Mouse (Mus musculus): ENCODE results near the gene Tdp2. TPM values are rescaled to one million over a fixed set of nuclear protein-coding genes. Genes with fewer than 3 reads are reported as not detected.

The Tdp2 gene
- polyA plus RNA-seq, 1 experiment, result 5.4 TPM

GRCm38 (mm10) chr13:24880208-24880607 lies 48.7 kb downstream of the Tdp2 start:
- no peak for TF ChIP-seq POLR2AphosphoS2 (IDR thresholded peaks at IDR 0.05; ENCODE audit: insufficient read length, low read depth)
- TF ChIP-seq TCF3 (IDR thresholded peaks at IDR 0.05; ENCODE audit: insufficient read length, low read depth), result no peak
- TF ChIP-seq MAX (IDR thresholded peaks at IDR 0.05; ENCODE audit: low read depth), result no peak
- Histone ChIP-seq H3K79me2 (ENCODE audit: control insufficient read depth, insufficient read depth) (no peaks in the 10 kb centered on the region), H3K4me2 (ENCODE audit: low read depth) (no peak overlapping the region), H3K4me3 (no peak overlapping the region), H3K27me3 (ENCODE audit: control insufficient read depth, insufficient read depth, insufficient read length) (no peaks in the 10 kb centered on the region), H3ac (ENCODE audit: control insufficient read depth, insufficient read length) (no peak overlapping the region), H3K36me3 (ENCODE audit: control insufficient read depth, insufficient read depth) (no peaks in the 10 kb centered on the region)

DNA sequence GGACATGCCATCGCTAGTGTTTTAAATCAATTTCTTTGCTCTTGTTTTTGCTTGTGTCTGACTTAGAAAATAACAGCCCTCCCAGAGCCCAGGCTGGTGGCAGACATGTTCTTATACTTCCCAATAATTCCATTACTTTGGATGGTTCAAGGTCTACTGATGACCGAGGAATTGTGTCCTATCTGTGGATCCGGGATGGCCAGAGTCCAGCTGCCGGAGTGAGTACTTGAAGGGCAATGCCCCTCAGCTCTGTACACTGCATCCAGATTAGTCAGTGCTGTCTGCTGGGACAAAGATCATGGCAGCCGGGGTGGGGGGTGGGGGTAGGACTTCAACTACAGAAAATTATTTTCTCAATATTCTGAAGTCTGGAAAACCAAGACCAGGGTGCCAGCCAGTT lies 49.2 kb downstream of the Tdp2 start:
- Histone ChIP-seq H3ac (ENCODE audit: control insufficient read depth, insufficient read length) (no peak overlapping the region), H3K27me3 (ENCODE audit: control insufficient read depth, insufficient read depth, insufficient read length) (no peaks in the 10 kb centered on the region), H3K36me3 (ENCODE audit: control insufficient read depth, insufficient read depth) (no peaks in the 10 kb centered on the region), H3K4me2 (ENCODE audit: low read depth) (no peak overlapping the region), H3K79me2 (ENCODE audit: control insufficient read depth, insufficient read depth) (no peaks in the 10 kb centered on the region), H3K4me3 (no peak overlapping the region)
- no peak for TF ChIP-seq POLR2AphosphoS2 (IDR thresholded peaks at IDR 0.05; ENCODE audit: insufficient read length, low read depth)
- no peak for TF ChIP-seq MAX (IDR thresholded peaks at IDR 0.05; ENCODE audit: low read depth)
- no peak for TF ChIP-seq MYOD1 (IDR thresholded peaks at IDR 0.05; ENCODE audit: control insufficient read depth in 1 of 3, insufficient read length in 2 of 3, low read depth in 2 of 3)
- TF ChIP-seq MYOG (IDR thresholded peaks at IDR 0.05; ENCODE audit: control insufficient read depth in 1 of 3, insufficient read depth in 1 of 3, insufficient read length in 2 of 3, low read depth in 2 of 3), result no peak
- no peak for TF ChIP-seq TCF12 (IDR thresholded peaks at IDR 0.05; ENCODE audit: insufficient read depth, poor library complexity, severe bottlenecking)
- TF ChIP-seq SRF (IDR thresholded peaks at IDR 0.05; ENCODE audit: control insufficient read depth, insufficient read length, low read depth), result no peak
- no peak for TF ChIP-seq CEBPB (IDR thresholded peaks at IDR 0.05; ENCODE audit: insufficient read depth, poor library complexity, severe bottlenecking)
- TF ChIP-seq TCF3 (IDR thresholded peaks at IDR 0.05; ENCODE audit: insufficient read length, low read depth), result no peak
- TF ChIP-seq E2F4 (IDR thresholded peaks at IDR 0.05; ENCODE audit: insufficient read depth), result no peak
- no peak for TF ChIP-seq USF1 (IDR thresholded peaks at IDR 0.05; ENCODE audit: low read depth)
- TF ChIP-seq REST (IDR thresholded peaks at IDR 0.05; ENCODE audit: insufficient read depth, insufficient read length), result no peak
- TF ChIP-seq POLR2A (IDR thresholded peaks at IDR 0.05; ENCODE audit: insufficient read length, low read depth), result no peak

- no peak overlapping the region for H3K4me3 ChIP-seq
- H3K4me2 ChIP-seq (ENCODE audit: low read depth), result no peak overlapping the region
- H3K36me3 ChIP-seq (ENCODE audit: control insufficient read depth, insufficient read depth), result no peaks in the 10 kb centered on the region
- no peaks in the 10 kb centered on the region for H3K79me2 ChIP-seq (ENCODE audit: control insufficient read depth, insufficient read depth)
- H3ac ChIP-seq (ENCODE audit: control insufficient read depth, insufficient read length), result no peak overlapping the region
- no peaks in the 10 kb centered on the region for H3K27me3 ChIP-seq (ENCODE audit: control insufficient read depth, insufficient read depth, insufficient read length)
- TF ChIP-seq MYOD1 (IDR thresholded peaks at IDR 0.05; ENCODE audit: control insufficient read depth in 1 of 3, insufficient read length in 2 of 3, low read depth in 2 of 3), result no peak
- TF ChIP-seq USF1 (IDR thresholded peaks at IDR 0.05; ENCODE audit: low read depth), result no peak
- TF ChIP-seq TCF12 (IDR thresholded peaks at IDR 0.05; ENCODE audit: insufficient read depth, poor library complexity, severe bottlenecking), result no peak
- no peak for TF ChIP-seq E2F4 (IDR thresholded peaks at IDR 0.05; ENCODE audit: insufficient read depth)
- no peak for TF ChIP-seq REST (IDR thresholded peaks at IDR 0.05; ENCODE audit: insufficient read depth, insufficient read length)
- no peak for TF ChIP-seq POLR2AphosphoS2 (IDR thresholded peaks at IDR 0.05; ENCODE audit: insufficient read length, low read depth)
Measured at GRCm38 (mm10) chr13:24882411-24882810, 50.9 kb downstream of the Tdp2 start.

GRCm38 (mm10) chr13:24889554-24889953 lies 58.1 kb downstream of the Tdp2 start:
- H3K4me2 ChIP-seq (ENCODE audit: low read depth), result no peak overlapping the region
- H3K79me2 ChIP-seq (ENCODE audit: control insufficient read depth, insufficient read depth), result no peaks in the 10 kb centered on the region
- no peaks in the 10 kb centered on the region for H3K36me3 ChIP-seq (ENCODE audit: control insufficient read depth, insufficient read depth)
- TF ChIP-seq E2F4 (IDR thresholded peaks at IDR 0.05; ENCODE audit: insufficient read depth), result no peak
- H3ac ChIP-seq (ENCODE audit: control insufficient read depth, insufficient read length), result no peak overlapping the region
- no peaks in the 10 kb centered on the region for H3K27me3 ChIP-seq (ENCODE audit: control insufficient read depth, insufficient read depth, insufficient read length)
- no peak overlapping the region for H3K4me3 ChIP-seq

Other genes starting within 250 kb of the Tdp2 start
- 1.3 TPM for gene Ripor2, start 249.5 kb upstream of the Tdp2 start, polyA plus RNA-seq (2012; fragmentation: generic; extraction: Trizol)
- 0.07 TPM for gene Armh2, start 90.4 kb upstream of the Tdp2 start, polyA plus RNA-seq (2012; fragmentation: generic; extraction: Trizol)
- 10.8 TPM for gene Gmnn, start 69.8 kb upstream of the Tdp2 start, polyA plus RNA-seq (2012; fragmentation: generic; extraction: Trizol)
- 27.3 TPM for gene BC005537, start 30.0 kb upstream of the Tdp2 start, polyA plus RNA-seq (2012; fragmentation: generic; extraction: Trizol)
- 67.1 TPM for gene Acot13, start 139 bp upstream of the Tdp2 start, polyA plus RNA-seq (2012; fragmentation: generic; extraction: Trizol)
- not detected for gene D130043K22Rik, start 13.5 kb downstream of the Tdp2 start, polyA plus RNA-seq (2012; fragmentation: generic; extraction: Trizol)
- 0.54 TPM for gene Aldh5a1, start 106.0 kb downstream of the Tdp2 start, polyA plus RNA-seq (2012; fragmentation: generic; extraction: Trizol)
- gene Gpld1, start 111.5 kb downstream of the Tdp2 start, polyA plus RNA-seq (2012; fragmentation: generic; extraction: Trizol), result 0.04 TPM
- gene Mrs2, start 188.7 kb downstream of the Tdp2 start, polyA plus RNA-seq (2012; fragmentation: generic; extraction: Trizol), result 12.7 TPM
- 0.05 TPM for gene Dcdc2a, start 224.3 kb downstream of the Tdp2 start, polyA plus RNA-seq (2012; fragmentation: generic; extraction: Trizol)

All from myocyte (in vitro differentiated cells).